Mouse (Mus musculus) gastrocnemius, postnatal 10 days (tissue): ENCODE results near the gene Gm10772. TPM values are rescaled to one million over a fixed set of nuclear protein-coding genes. Genes with fewer than 3 reads are reported as not detected.
"Not testable (repeated sequence)": the region's sequence is repeated elsewhere in the genome, so short reads cannot be mapped to it uniquely, and the experiment has no call there.

Experiments used
- DNase-seq: peaks from one replicate; pipeline ENCODE4 v3.0.0; 2021; ENCODE audit warnings: mixed read lengths
- long read RNA-seq, 2 experiments: library from polyadenylated mRNA; stranded (forward); transcript quantifications; one replicate each; pipeline ENCODE4 v2.0.0; 2021
- total RNA-seq, 2 experiments: library from RNA; stranded (reverse); gene quantifications; 2 replicates each; pipeline ENCODE4 v1.2.3; 2021

The Gm10772 gene
- total RNA-seq, result not detected
- long read RNA-seq, experiment 1, result 0 reads
- long read RNA-seq, experiment 2, result 0 reads

- not testable (repeated sequence) for DNase-seq
These were observed at the start of gene Gm10772 for GRCm38 (mm10) chr13:66227473-66227872. TSS of gene Gm10772 (minus strand) at chr13:66227573.

GRCm38 (mm10) chr13:66263914-66264313 is 36.5 kb upstream of the Gm10772 start:
- DNase-seq, result not testable (repeated sequence)

- DNase-seq, result not testable (repeated sequence)
These were observed 35.8 kb upstream of the Gm10772 start for GRCm38 (mm10) chr13:66263141-66263540.

GRCm38 (mm10) chr13:66214349-66214748 is 13.0 kb downstream of the Gm10772 start:
- no peak for DNase-seq

DNA sequence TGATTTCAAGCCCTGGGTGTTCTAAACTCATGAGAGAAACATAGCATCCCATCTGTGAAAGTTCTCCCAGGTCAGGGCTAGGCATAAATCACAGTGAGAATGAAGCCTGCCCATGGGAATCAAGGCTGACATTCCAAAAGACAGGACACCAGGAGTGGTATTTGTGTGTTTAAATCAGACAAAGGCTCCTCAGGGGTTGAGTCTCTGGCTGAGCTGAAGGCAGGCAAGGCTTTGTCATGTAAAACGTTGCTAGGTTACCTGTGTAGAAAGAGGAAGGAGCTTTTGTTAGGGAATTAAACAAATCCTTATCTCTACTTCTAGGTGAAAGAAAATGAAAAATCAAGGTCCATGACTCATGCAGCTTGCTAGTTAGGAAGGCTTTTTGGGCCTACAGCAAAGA is 13.6 kb downstream of the Gm10772 start:
- not testable (repeated sequence) for DNase-seq

DNA sequence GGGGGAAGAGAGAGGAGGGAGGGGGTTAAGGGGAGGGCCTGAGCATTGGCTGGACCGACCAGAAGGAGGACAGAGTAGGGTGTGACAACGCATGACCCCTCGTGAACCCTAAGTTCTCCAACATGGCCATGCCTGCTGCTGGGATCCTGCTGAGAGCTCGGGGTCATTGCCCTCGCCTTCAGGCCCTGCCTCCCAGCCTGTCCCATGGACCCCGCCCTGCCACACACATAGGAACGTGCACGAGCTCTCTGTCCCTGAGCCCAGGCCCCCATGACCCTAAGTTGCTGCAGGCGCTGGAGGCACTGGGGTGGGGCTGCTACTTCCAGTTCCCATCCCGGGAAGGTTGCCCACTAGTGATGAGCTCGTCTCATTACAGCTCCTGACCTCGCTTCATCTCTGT is 48.2 kb downstream of the Gm10772 start:
- DNase-seq, result not testable (repeated sequence)

Other genes starting within 250 kb of the Gm10772 start
- not detected for gene Gm10324, start 108.0 kb downstream of the Gm10772 start, total RNA-seq
- gene 2410141K09Rik, start 213.5 kb upstream of the Gm10772 start, total RNA-seq, result not detected